In genomic region chr11:72595010-72595737, GRCm38 (mm10) we compare ENCODE assay signal across 22 mouse cellular contexts. TPM values are rescaled to one million over a fixed set of nuclear protein-coding genes. Genes with fewer than 3 reads are reported as not detected.
DNase-seq lines count a peak whose midpoint lies in the region; ATAC-seq and TF ChIP-seq lines count a peak whose summit lies in the region.
"Had no signal": no experiment of that assay in that cellular context is flagged by ENCODE, and none has a peak within 500 bp of the region (broad histone marks: within the 10 kb centered on the region; RNA-seq: fewer than 3 reads in every experiment).

No protein-coding gene starts in this region.

- CTCF ChIA-PET in Patski (lab: Charles Lee), result interaction anchor here (0.9 to 2.8 kb wide), 2 partner anchors 10 to 17 kb away, joined by 4 to 9 read pairs; no protein-coding TSS in a partner anchor

- no peak for TF ChIP-seq CTCF in Patski (IDR thresholded peaks at IDR 0.05)

- POLR2A ChIA-PET in Patski (lab: Charles Lee), result interaction anchor here (0.8 to 1.2 kb wide), 3 partner anchors 10 to 13 kb away, joined by 3 to 8 read pairs (median 4); partner anchors contain the start of gene Ube2g1

- H3K36me3 ChIP-seq in splenic B cell, adult 2 months (ENCODE audit: control insufficient read depth, insufficient read depth, low read length, poor library complexity, severe bottlenecking), result no peaks in the 10 kb centered on the region
- H3K36me3 ChIP-seq: forebrain, embryonic 10.5 days; heart, embryonic 15.5 days had no signal

- DNase-seq in A20 (ENCODE audit: low read depth, low spot score) (peak; percentile 39), ES-CJ7 (ENCODE audit: low read depth, low spot score) (peak; percentile 57), Patski (ENCODE audit: low read depth, low spot score) (peak; percentile 68)
- peak; percentile 42 for DNase-seq in splenic B cell, adult 2 months (ENCODE audit: low read depth, low spot score)
- no peak for DNase-seq in layer of hippocampus, adult 11-12 months (ENCODE audit: low spot score)
- DNase-seq in c-Kit-positive CD71-positive TER-119-positive erythroid progenitor cells, embryonic 14.5 days (ENCODE audit: low spot score), result no peak
- DNase-seq in urinary bladder, postnatal 4 days (ENCODE audit: low spot score in 2 of 2), result no peak
- DNase-seq: adrenal gland, postnatal 14 days; B cell, adult 2 months; cerebellum, adult 18-20 months; cerebellum, adult 9-11 months; cerebellum, postnatal 36 days; gastrocnemius, adult 2 months; gastrocnemius, postnatal 36 days; heart, adult 18-20 months; heart, postnatal 14 days; kidney, adult 2 months had no signal

- no peaks in the 10 kb centered on the region for H3K27me3 ChIP-seq in Patski
- no peaks in the 10 kb centered on the region for H3K27me3 ChIP-seq in splenic B cell, adult 2 months (ENCODE audit: control insufficient read depth, insufficient read depth, low read length, poor library complexity, severe bottlenecking)
- H3K27me3 ChIP-seq: heart, embryonic 15.5 days had no signal

- ATAC-seq in Patski, result peak; percentile 71
- ATAC-seq: CD4-positive, CD25-positive, alpha-beta regulatory T cell, adult 4 months; forebrain, embryonic 14.5 days; intestine, embryonic 16.5 days had no signal

- in situ Hi-C loops in Patski (cut with MboI; ENCODE audit: low pct_unique_long_range_greater_than_20kb), result no loop called here

RNA-seq across cellular contexts. Expression of gene Ube2g1, which starts 11.9 kb away (rescaled TPM):
- polyA plus RNA-seq in Patski (2021), result 53.6 TPM

RNA-seq across cellular contexts. Expression of gene Spns3, which starts 44.9 kb away (rescaled TPM):
- polyA plus RNA-seq in Patski (2021), result 7.8 TPM

Comparison
In these comparisons a context has a peak if more than half of its experiments do, and no peak if none do; other contexts are left out.
1. DNase-seq: peak in A20 (single experiment), ES-CJ7 (single experiment), Patski (single experiment) and splenic B cell, adult 2 months (single experiment); none in layer of hippocampus, adult 11-12 months (single experiment), c-Kit-positive CD71-positive TER-119-positive erythroid progenitor cells, embryonic 14.5 days (single experiment) and urinary bladder, postnatal 4 days (0 of 2).